Mouse (Mus musculus): ENCODE results near the gene Praf2.
"Not testable (repeated sequence)": the region's sequence is repeated elsewhere in the genome, so short reads cannot be mapped to it uniquely, and the experiment has no call there.

Praf2 gene

GRCm38 (mm10) chrX:7739336-7740081, 11.3 kb downstream of the Praf2 start:
- in situ Hi-C loops (cut with MboI, MseI), result no loop called here

- in situ Hi-C loops (cut with MboI, MseI), result no loop called here
Observed at GRCm38 (mm10) chrX:7740082-7740819, 12.0 kb downstream of the Praf2 start.

DNA sequence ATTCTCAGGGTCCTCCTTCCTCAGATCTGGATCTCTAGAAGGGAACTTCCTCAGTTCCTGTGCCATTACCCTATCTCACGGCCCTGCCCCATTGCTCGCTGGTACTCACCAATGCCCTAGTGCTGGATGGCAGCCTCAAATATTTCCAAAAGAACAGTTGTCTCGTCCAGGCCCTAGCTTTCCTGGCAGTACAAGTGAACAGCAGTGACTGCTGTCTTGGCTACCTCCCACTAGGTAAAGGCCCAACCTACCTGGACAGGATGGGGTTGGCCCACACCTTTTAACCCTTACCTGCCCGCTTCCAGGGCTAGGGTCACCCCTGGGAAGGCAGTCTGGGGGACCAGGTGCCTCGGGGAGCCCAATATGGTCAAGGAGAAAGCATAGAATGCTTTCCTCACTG, 12.9 kb downstream of the Praf2 start:
- in situ Hi-C loops (cut with MboI, MseI), result no loop called here

GRCm38 (mm10) chrX:7743470-7743869, 15.2 kb downstream of the Praf2 start:
- in situ Hi-C loops (cut with MboI, MseI), result no loop called here

DNA sequence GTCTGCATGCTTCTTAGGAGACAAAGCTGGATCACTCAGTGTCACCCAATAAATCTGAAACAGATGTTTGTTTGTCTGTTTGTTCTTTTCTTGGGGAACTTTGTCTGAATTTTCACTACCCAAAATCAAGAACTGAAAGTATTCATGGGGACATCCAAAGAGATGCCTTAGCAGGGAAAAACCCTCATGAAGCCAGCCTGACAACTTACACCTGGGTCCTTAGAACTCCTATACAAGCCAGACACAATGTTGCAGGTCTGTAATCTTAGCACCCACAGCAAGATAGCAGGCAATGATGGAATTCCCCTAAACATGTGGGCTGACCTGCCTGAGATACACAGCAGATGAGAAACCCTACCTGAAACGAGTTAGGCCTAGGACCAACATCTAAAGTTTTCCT, 16.7 kb downstream of the Praf2 start:
- in situ Hi-C loops (cut with MboI, MseI), result no loop called here

DNA sequence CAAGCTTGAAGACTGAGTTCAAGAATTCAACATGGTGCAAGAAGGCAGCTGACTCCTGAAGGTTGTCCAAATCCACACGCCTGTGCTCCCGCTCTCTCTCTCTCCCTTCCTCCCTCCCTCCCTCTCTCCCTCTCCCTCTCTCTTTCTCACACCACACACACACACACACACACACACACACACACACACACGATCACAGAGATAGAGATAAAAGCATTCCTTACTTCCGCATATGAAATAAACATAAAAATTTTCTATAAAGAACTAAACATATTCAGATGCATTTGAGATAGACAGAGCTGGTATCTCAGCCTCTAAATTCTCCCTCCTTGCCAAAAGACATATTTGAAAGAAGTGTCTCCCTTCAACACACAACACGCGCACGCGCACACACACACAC, 17.2 kb downstream of the Praf2 start:
- in situ Hi-C loops (cut with MboI, MseI), result no loop called here

GRCm38 (mm10) chrX:7750432-7751116, 22.3 kb downstream of the Praf2 start, which contains the start of gene Ccdc120:
Gene Ccdc120, minus strand, starts transcription at chrX:7750905.
- in situ Hi-C loops (cut with MboI, MseI), result no loop called here

GRCm38 (mm10) chrX:7753627-7754026, 25.4 kb downstream of the Praf2 start:
- in situ Hi-C loops (cut with MboI, MseI), result not testable (repeated sequence)

- in situ Hi-C loops (cut with MboI, MseI), result no loop called here
Observed at GRCm38 (mm10) chrX:7762137-7762920, 34.1 kb downstream of the Praf2 start, which contains the start of gene Tfe3. Gene Tfe3, plus strand, starts transcription at chrX:7762560.

DNA sequence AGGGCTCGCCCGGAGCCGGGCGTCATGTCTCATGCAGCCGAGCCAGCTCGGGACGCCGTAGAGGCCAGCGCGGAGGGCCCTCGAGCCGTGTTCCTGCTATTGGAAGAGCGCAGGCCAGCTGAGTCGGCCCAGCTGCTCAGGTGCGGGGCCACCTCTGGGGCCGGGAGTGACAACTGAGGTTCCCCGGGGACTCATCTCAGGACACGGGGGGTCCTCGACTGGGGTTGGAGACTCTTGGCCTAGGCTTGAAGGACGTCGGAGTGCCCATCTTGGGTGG, 34.6 kb downstream of the Praf2 start:
- in situ Hi-C loops (cut with MboI, MseI), result no loop called here

GRCm38 (mm10) chrX:7763631-7764393, 35.6 kb downstream of the Praf2 start:
- in situ Hi-C loops (cut with MboI, MseI), result no loop called here

DNA sequence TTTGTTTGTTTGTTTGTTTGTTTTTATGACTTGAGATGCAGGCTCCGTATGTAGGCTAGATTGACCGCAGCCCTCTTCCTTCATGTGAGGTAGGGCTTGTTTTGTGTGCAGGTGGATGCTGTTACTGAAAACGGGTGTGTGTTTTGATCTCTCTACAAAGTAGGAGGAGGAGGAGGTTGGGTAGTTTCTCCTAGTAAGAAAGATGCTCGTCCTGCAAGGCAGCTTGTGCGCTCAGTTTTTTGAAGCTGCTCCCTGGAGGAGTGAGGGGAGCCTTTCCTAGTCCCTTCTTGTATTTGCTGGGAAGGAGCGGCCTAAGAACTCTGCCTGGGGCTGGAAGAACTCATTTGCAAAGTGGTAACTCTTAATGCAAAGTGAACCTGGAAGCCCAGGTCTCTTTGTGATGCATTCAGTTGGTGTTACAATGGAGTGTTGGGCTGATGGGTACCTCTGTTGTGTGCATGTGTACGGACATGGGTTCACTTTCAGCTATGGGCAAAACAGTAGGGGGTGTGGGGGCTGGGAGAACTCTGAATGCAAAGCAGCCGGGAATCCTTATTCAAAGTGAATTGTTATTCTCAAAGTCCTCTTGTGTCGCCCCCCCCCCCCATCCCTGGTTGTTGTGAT, 36.5 kb downstream of the Praf2 start:
- in situ Hi-C loops (cut with MboI, MseI), result no loop called here

GRCm38 (mm10) chrX:7765281-7765670, 37.0 kb downstream of the Praf2 start:
- in situ Hi-C loops (cut with MboI, MseI), result no loop called here

DNA sequence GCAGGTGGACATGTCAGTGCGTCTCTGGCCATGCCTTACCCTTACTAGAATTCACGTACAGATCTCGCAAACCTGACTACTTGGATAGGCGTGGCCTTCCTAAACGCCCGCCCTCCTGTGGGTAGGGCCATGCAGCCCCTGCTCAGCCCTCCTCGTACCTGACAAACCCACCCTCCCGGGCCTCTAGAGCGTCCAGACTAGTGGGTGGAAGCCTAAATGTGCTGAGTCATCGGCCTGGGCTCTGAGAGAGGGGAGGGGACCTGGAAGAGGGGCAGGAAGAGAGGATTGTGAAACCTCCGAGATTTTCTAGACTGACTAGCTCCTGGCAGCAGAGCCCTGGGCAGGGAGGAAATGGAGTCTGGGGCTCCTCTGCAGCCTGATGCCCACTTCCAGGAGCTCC, 37.5 kb downstream of the Praf2 start:
- in situ Hi-C loops (cut with MboI, MseI), result no loop called here

DNA sequence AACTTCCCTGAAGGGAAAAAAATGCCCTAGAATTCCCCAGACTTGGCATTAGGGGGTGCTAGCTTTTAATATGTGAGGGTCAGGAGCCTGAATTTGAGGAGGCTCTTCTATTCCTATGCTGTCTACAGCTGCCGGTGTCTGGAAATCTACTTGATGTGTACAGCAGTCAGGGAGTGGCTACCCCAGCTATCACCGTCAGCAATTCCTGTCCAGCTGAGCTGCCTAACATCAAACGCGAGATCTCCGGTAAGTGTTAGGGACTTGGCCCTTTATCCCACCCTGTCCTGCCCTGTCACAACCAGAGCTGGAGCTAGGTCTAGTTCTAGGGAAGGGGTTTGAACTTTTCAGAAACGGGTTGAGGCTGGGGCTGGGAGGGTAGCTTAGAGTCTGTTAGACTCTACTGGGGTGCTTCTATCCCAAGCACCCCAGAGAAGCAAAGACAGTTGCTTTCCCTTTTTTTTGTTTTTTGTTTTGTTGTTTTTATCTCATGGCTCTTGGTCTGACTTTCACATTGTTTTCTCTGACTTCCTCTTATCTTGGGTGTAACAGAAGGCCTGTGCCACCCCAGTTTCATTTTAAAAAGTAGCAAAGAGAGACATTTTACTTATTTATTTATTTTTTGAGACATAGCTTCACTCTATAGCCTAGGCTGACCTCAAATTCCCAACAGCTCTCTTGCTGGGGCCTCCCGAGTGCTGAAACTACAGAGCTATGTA, 41.2 kb downstream of the Praf2 start:
- in situ Hi-C loops (cut with MboI, MseI), result no loop called here

DNA sequence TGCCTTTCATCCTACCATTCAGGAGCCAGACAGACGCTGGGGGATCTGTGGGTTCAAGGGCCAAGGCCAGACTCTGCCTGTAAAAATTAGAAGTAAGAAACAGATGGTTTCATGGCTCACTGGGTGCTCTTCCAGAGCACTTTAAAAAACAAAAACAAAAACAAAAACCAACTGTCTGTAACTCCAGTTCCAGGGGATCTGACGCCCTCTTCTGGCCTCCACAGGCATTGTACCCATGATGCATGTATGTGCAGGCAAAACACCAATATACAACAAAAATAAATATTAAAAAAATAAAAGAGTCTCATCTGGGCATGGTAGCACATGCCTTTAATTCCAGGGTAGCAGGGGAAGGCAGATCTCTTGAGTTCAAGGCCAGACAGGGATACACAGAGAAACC, 44.5 kb downstream of the Praf2 start:
- in situ Hi-C loops (cut with MboI, MseI), result no loop called here

DNA sequence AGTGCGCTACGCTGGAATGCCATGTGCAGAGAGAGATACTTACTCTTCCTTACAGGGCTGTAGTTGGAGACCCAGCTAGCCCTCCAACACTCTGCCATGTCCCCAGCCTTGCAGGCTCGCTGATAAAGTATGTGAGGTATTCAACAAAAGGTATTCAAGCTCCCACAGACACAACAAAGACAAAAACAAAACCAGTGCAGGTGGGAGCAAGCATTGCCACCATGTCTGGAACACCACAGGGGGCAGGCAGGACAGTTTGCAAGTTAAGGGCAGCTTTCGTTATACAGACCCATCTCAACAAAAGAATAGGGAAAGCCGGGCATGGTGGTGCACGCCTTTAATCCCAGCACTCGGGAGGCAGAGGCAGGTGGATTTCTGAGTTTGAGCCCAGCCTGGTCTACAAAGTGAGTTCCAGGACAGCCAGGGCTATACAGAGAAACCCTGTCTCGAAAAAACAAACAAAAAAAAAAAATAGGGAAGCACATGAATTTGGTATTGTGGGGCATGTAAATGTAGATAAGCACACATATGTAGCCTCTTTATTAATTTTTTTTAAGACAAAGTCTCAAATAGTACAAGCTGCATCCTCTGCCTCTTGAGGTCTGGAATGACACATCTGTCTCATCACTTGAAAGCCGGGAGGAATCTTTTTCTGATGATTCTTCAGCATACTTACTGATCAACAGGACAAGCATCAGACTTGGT, 47.4 kb downstream of the Praf2 start:
- in situ Hi-C loops (cut with MboI, MseI), result no loop called here

DNA sequence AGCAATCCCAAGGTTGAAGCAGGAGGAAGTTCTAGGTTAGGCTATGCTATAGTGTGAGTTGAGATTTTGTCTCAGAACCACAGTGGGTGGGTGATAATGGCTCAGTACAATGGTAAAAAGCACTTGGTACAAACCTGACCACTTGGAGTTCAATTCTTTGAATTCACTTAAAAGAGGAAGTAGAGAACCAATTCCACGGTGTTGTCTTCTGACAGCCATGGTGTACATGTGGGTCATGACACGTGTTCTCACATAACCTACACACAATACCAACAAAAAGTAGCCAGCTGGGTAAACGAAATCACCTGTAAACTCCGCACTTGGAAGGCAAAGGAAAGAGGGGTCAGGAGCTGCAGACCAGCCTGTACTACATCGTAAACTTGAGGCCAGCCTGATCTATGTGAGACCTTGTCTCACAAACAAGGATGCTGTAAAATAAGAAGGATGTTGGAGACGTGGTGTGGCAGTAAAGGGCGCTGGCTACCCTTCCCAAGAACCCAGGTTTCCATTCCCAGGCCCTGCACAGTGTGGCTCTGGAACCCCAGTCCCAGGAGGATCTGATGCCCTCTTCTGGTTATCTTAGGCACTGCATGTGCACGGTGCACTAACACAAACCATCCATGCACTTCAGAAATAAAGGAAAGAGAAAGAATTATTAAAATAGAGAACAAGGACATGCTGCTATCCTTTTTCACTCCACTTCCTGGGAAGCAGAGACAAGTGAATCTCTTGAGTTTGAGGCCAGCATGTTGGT, 48.3 kb downstream of the Praf2 start:
- in situ Hi-C loops (cut with MboI, MseI), result no loop called here

All from T-helper 1 cell (primary cell).